Mouse (Mus musculus): ENCODE measurements around the gene Gale.
"Not testable (repeated sequence)": the region's sequence is repeated elsewhere in the genome, so short reads cannot be mapped to it uniquely, and the experiment has no call there.

Gene Gale

GRCm38 (mm10) chr4:135963457-135964193 is at the start of gene Gale:
Gene Gale (plus strand): TSS chr4:135963727.
- peak; percentile 96 for DNase-seq

- no peak for DNase-seq
Measured at GRCm38 (mm10) chr4:135918635-135919279, 44.8 kb upstream of the Gale start.

DNA sequence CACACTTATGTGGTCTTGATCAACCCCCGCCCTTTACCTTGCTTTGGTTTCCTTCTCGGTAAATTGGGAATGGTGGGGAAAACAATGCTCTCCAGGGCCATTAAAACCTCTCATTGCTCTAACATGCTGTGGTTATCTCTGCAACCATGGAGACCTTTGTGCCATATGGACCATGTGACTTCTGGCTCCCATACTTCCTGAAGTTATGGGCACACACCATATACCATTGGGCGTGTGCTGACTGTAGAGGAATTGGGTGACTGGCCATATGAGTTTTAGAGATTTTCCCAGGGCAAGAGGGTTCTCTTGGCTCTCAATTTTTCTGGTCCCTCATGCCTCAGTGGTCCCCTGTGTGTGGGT is 44.3 kb upstream of the Gale start:
- DNase-seq, result no peak

DNA sequence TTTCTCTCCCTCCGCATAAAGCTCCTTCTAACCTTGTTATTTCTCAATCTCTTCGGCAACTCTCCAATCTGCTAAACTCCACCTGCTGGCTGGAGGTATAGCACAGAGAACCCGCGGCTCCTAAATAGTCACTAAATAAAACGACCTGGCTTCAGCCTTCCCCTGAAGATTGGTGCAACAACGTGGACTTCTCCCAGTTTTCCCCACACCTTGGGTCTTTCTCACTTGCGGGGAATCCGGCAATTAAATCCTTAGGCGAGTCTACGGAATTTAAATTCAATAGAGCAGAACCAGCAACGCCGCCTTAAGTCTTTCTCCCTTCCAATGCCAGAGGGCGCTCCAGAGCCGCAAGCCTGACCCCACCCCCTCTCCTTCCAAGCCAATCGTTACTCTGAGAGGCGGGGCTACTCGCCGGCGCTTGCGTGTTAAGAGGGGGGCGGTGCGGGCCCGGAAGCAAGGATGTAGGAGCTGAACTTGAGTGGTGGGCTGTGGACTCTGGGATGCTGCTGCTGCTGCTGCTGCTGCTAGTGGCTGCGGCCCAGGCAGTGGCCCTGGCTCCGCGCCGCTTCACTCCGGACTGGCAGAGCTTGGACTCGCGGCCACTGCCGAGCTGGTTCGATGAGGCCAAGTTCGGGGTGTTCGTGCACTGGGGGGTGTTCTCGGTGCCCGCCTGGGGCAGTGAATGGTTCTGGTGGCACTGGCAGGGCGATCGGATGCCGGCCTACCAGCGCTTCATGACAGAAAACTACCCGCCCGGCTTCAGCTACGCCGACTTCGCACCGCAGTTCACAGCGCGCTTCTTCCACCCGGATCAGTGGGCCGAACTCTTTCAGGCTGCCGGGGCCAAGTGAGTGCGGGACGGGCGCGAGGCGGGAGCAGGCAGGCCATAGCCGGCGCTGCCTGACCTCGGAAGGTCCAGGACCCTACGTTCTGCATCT is 43.0 kb upstream of the Gale start, which contains the start of gene Fuca1:
Fuca1 (plus strand) TSS at position 432 of the 938 bp plus-strand sequence.
- DNase-seq, result peak; percentile 98

GRCm38 (mm10) chr4:135921257-135922120 is 42.0 kb upstream of the Gale start:
- no peak for DNase-seq

DNA sequence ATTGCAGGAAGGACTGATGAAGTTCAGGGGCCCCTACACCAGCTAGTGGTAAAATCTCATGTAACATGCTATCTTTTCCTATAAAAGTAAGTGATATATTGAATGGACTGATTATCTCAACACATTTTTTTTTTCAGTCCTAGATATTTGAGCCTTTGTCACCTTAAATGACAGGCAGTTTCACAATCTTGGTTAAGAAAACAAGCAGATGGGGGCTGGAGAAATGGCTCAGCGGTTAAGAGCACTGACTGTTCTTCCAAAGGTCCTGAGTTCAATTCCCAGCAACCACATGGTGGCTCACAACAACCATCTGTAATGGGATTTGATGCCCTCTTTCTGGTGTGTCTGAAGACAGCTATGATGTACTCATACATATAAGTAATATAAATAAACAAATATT is 41.3 kb upstream of the Gale start:
- no peak for DNase-seq

DNA sequence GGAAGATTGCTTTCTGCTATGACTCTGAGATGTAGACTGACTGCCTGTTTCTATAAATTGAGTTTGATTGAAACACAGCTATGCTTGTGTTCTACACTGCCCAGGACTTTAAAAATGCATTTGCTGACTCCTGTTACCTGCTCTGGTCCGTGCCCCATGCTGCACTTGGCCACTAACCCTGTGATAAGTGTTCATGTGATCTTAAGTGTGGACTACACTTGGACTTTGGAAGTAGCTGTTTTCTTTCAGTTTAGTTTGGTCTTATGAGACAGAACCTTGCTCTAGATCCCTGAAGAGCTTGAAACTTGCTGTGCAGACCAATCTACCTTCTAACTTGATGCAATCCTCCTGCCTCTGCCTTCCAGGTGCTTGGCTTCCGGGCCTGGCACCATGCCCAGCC is 39.1 kb upstream of the Gale start:
- no peak for DNase-seq

DNA sequence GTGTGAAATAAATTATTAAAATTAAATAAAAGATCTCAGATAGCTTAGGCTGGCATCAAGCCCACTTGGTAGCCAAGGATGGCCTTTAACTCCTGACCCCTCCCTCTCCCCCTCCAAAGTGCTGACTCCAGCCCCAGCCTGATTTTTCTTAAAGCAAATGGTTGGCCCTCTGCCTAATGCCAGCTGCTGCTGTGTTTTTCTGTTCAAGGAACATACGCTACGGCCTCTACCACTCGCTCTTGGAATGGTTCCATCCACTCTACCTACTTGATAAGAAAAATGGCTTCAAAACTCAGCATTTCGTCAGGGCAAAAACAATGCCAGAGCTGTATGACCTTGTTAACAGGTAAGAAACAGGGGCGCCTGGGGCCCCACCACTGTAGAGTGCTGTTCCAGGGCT is 38.2 kb upstream of the Gale start:
- DNase-seq, result no peak

- no peak for DNase-seq
Measured at GRCm38 (mm10) chr4:135926195-135926808, 37.2 kb upstream of the Gale start.

GRCm38 (mm10) chr4:135926861-135927260 is 36.7 kb upstream of the Gale start:
- DNase-seq, result no peak

DNA sequence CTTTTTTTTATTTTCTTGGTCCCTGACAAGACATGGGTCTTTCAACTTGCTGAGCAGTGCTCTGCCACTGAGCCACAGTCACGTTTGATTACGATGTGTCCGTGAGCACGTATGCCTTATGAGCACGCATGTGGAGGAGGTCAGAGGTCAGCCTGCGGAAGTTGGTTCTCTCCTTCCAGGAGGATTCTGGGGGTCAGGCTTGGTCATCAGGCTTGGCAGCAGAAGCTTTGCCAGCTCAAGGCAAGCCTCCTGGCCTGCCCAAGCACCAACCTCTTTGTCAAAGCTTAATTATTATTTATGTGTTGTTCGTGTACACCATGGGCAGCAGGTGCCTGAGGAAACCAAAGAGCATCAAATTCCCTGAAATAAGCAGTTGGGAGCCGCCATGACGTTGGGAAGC is 35.2 kb upstream of the Gale start:
- no peak for DNase-seq

- DNase-seq, result no peak
Measured at GRCm38 (mm10) chr4:135929405-135929804, 34.1 kb upstream of the Gale start.

DNA sequence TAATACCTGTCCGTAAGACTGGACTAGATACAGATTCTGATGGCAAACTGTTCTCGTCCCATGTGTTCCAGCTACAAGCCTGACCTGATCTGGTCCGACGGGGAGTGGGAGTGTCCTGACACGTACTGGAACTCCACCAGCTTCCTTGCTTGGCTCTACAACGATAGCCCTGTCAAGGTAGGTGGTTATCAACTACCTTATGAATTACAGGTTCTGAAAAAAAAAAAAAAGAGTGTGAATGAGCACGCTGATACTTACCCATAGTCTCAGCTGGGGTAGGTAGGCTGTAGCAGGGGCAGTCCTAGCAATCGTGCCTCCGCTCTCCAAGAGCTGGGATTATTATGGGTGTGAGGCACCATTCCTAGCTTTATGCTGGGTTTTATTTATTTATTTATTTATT is 33.7 kb upstream of the Gale start:
- DNase-seq, result no peak

DNA sequence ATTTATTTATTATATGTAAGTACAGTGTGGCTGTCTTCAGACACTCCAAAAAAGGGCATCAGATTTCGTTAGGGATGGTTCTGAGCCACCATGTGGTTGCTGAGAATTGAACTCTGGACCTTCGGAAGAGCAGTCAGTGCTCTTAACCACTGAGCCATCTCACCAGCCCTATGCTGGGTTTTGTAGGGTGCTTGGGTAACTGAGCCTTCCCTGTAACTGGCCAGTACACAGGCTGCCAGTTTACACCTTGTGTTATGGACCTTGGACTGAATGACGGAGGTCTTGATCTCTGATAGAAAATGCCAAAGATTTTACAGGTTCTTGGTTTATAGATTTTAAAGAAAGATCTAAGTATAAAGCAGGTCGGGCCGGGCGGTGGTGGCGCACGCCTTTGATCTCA is 33.3 kb upstream of the Gale start:
- no peak for DNase-seq

- peak in 1 of 2 experiments; percentile 36 for DNase-seq
Measured at GRCm38 (mm10) chr4:135931832-135932231, 31.7 kb upstream of the Gale start.

- no peak for DNase-seq
Measured at GRCm38 (mm10) chr4:135934708-135935500, 28.6 kb upstream of the Gale start.

- no peak for DNase-seq
Measured at GRCm38 (mm10) chr4:135935502-135935901, 28.0 kb upstream of the Gale start.

DNA sequence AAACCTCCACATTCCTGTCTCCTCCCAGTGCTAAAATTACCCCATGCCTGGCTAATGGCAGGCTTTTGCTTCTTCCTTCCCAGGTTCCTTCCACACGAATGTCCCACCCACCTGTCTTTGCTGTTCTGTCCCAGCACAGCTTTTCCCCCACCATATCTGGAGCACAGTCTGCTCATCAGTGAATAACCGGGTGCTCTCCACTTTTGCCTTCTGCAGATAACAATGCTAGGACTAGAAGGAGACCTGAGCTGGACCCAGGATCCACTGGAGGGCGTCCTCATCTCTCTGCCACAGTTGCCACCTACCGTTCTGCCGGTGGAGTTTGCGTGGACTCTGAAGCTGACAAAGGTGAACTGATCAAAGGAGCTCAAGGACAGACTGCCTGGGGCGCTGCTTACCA is 24.7 kb upstream of the Gale start:
- DNase-seq, result no peak

GRCm38 (mm10) chr4:135941026-135941425 is 22.5 kb upstream of the Gale start:
- not testable (repeated sequence) for DNase-seq

DNA sequence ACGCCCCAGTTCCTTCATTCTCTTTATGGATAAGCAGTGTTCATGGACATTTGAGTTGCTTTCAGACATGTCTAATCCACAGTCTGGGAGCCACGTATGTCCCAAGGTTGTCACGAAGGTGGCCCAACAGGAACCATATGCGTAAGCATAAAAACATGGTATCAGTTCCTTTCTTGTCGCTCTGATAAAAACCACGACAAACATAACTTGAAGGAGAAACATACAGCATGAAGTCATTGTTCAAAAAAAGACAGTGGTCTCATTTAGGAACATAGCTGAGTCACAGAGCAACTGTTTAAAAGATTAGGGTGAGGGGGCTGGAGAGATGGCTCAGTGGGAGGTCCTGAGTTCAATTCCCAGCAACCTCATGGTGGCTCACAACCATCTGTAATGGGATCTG is 21.3 kb upstream of the Gale start:
- DNase-seq, result no peak

DNA sequence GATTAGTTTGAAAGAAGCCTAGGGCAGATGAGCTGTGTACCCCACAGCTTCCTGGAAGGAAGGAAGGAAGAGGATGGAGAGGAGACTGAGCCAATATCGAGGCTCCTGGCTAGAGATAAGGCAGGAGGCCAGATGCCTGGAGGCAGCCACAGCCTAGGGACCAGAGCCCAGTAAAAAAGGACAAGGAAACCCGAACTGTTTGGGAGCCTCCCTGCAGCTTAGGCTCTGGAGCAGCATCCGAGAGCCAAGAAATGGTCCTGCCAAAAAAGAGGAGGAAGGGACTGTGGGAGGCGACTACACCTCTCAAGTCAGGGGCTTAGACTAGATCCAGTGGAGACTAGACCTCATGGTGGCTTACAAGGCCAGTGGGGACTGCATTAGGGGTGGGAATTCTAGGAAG is 20.1 kb upstream of the Gale start:
- peak in 1 of 2 experiments; percentile 58 for DNase-seq

All from cerebellum, postnatal 14 days (tissue).